Mouse (Mus musculus) ovary, adult 10 weeks (tissue): ENCODE measurements around the gene Cntn2. TPM values are rescaled to one million over a fixed set of nuclear protein-coding genes. Genes with fewer than 3 reads are reported as not detected.

Source experiments
- polyA plus RNA-seq: library from polyadenylated mRNA; stranded (reverse); fragments of 350-450 nt; fragmentation: Illumina TruSeq; extraction: RNeasy Lipid Tissue Mini Kit (QIAGEN cat#74804); gene quantifications from one replicate; pipeline ENCODE4 v1.2.3, GENCODE M21; 2014

The Cntn2 gene
- polyA plus RNA-seq = 0.31 TPM

DNA sequence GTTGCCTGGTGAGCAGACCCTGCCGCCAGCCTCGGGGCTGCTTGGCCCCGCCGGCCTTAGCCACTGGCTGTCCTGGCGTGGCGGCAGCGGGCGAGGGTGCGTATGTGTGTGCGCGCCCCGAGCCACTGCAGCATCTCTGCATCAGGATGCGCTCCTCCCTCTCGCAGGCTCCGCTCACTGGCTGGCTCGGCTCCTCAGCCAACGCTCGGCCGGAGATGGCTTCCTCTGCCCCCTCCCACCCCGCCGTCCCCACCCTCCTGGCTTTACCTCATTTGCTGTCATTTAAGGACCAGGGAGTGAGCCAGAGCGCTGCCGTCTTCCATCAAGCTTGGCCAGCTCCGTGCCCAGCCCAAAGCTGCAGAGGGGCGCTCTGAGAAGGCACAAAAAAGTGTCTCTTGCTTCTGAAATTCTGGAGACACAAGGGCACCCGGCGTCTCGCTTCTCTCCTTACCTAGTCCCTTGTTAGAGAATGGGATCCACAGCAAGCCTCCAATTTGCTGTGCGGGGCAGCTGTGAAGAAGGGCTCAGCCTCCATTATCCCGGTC is at the start of gene Cntn2:
Gene Cntn2 (minus strand): TSS at position 495 of the 545 bp plus-strand sequence.

GRCm38 (mm10) chr1:132506058-132506457 is 37.0 kb downstream of the Cntn2 start, which contains the start of gene Tmem81:
TSS of gene Tmem81 (plus strand) at chr1:132506230.

DNA sequence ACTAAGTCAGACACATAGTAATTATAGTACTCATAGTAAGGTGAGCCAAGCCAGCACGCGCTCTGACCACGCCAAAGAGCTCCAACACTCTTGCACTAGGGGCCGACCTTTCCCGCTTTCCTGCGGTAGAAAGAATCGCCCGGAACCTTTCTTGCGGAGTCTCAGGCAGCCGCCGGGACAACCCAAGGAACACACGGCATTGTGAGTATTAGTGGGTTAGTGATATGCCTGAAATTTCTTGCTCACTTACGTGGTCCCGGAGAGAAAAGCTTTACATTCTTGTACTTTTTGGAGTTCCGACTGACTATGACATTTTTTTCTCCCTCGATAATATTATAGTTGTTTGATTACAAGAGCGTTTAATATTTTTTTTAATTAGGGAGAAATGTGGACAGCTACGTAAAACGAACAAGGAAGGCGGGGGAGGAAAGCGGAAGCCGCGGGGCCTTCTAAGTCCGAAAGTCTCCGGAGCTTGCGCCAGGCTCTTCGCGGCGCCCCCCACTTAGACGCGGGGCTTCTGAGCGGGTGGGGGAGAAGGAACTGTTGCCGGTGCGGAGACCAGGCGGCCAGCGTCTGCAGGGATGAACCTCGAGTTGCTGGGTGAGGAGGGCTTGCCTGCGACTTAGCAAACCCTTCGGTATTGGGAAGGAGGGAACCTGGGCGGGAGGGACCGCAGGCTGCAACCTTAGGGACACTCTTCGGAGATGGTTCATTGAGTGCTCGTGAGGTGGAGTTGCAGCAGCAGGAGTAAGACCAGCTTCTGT is 65.9 kb downstream of the Cntn2 start, which contains the start of gene Rbbp5:
Gene Rbbp5 (plus strand): TSS at position 438 of the 764 bp plus-strand sequence.

Other genes with a start within 250 kb of the Cntn2 start
- 0.17 TPM for gene Klhdc8a, start 244.6 kb downstream of the Cntn2 start, polyA plus RNA-seq
- 1.1 TPM for gene Nuak2, start 227.1 kb downstream of the Cntn2 start, polyA plus RNA-seq
- 1.2 TPM for gene Tmcc2, start 152.0 kb downstream of the Cntn2 start, polyA plus RNA-seq
- gene Dstyk, start 125.7 kb downstream of the Cntn2 start, polyA plus RNA-seq = 28.9 TPM
- 60.6 TPM for gene Rbbp5, start 65.9 kb downstream of the Cntn2 start, polyA plus RNA-seq
- 4.8 TPM for gene Tmem81, start 37.0 kb downstream of the Cntn2 start, polyA plus RNA-seq
- gene Nfasc, start 198.5 kb upstream of the Cntn2 start, polyA plus RNA-seq = 0.06 TPM